Mouse (Mus musculus) limb, embryonic 10.5 days (tissue): ENCODE data around the gene Mmp11. TPM values are rescaled to one million over a fixed set of nuclear protein-coding genes. Genes with fewer than 3 reads are reported as not detected.

Experiments
- DNase-seq: peaks from one replicate; pipeline ENCODE4 v3.0.0-alpha.2; 2017; ENCODE audit warnings: low spot score
- H3K27ac ChIP-seq: fragments of 300-500 bp; sonication (generic); 2 replicates; pipeline ENCODE4 v1.5.1; 2016; ENCODE audit warnings: mild to moderate bottlenecking
- H3K27me3 ChIP-seq: fragments of 300-500 bp; sonication (generic); 2 replicates; pipeline ENCODE4 v1.6.1; 2016; ENCODE audit warnings: low read depth, mild to moderate bottlenecking; ENCODE audit not compliant: poor library complexity, severe bottlenecking
- H3K36me3 ChIP-seq: fragments of 300-500 bp; sonication (generic); 2 replicates; pipeline ENCODE4 v1.6.1; 2016; ENCODE audit warnings: mild to moderate bottlenecking, moderate library complexity
- H3K4me1 ChIP-seq: fragments of 300-500 bp; sonication (generic); 2 replicates; pipeline ENCODE4 v1.6.1; 2016
- H3K4me3 ChIP-seq: fragments of 300-500 bp; sonication (generic); 2 replicates; pipeline ENCODE4 v1.5.1; 2016; ENCODE audit warnings: mild to moderate bottlenecking, moderate library complexity
- H3K9me3 ChIP-seq: fragments of 300-500 bp; sonication (generic); replicated peaks from 2 replicates; pipeline ENCODE4 v1.6.1; 2016; ENCODE audit warnings: mild to moderate bottlenecking
- WGBS: fragments of 180-500 bp; shearing (Covaris S2); methylation state at CpG from one replicate; pipeline ENCODE4 v1.1.7; 2016; 5-methylcytosine and 5-hydroxymethylcytosine counted together
- polyA plus RNA-seq: library from polyadenylated mRNA; unstranded; fragments of >200 nt; fragmentation: Nextera tagmentation; extraction: Ambion mirVana; gene quantifications from 2 replicates; pipeline ENCODE4 v1.2.1, GENCODE M21; 2016

The Mmp11 gene
- polyA plus RNA-seq, 1 experiment from 2014 or later: 68.1 TPM

DNA sequence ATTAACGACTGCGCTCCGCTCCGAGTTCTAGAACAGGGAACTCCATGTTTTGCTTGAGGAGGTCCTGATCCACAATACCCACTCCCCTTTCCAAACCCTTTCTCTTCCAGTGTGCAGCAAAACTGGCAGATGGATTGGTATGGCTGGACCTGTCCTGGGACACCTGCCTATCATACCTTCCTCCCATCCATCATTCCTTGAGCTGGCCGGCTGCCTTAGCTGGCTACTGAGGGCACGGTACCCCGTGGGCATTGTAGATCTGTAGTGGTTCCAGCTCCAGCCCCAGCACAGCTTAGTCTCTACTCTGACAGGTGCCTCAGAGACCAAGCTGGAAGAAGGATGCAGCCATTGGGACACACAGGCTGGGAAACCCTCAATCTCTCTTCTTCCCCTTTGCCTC lies 5.0 kb downstream of the Mmp11 start:
- no peaks in the 10 kb centered on the region for H3K9me3 ChIP-seq
- no peak overlapping the region for H3K27ac ChIP-seq
- peak overlapping the region; percentile 77 for H3K4me3 ChIP-seq
- peaks cover 49% of the 10 kb centered on the region for H3K4me1 ChIP-seq
- H3K27me3 ChIP-seq: peaks cover 73% of the 10 kb centered on the region
- 16% methylated on average over 7 of the region's 7 CpGs for WGBS
- DNase-seq: no peak
- H3K36me3 ChIP-seq: peaks cover 20% of the 10 kb centered on the region

DNA sequence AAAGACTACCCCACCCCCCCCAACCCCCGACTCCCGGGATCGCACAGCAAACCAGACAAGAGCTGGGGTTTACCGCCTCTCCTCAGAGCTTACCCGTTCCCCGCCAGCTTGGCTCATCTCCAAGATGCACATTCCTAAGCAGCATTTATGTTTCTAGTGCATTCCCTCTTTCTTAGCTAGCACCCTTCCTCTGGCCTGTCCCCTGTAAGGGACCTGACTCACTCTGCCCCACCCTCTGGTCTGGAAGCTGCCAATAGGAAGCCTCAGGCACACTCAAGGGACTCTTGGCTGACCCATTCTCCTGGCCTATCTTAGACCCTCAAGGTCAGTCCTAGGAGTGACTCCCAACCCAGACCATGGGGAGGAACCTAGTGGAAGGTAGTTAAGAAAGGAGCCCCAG lies 6.0 kb downstream of the Mmp11 start:
- Histone ChIP-seq H3K36me3 (peaks cover 30% of the 10 kb centered on the region), H3K27ac (no peak overlapping the region), H3K9me3 (no peaks in the 10 kb centered on the region), H3K4me3 (0 out of 2 replicates have a peak overlapping the region, but pooled peaks have one; percentile 77), H3K27me3 (peaks cover 63% of the 10 kb centered on the region), H3K4me1 (peaks cover 39% of the 10 kb centered on the region)
- WGBS: 41% methylated on average over 6 of the region's 6 CpGs
- DNase-seq: no peak

DNA sequence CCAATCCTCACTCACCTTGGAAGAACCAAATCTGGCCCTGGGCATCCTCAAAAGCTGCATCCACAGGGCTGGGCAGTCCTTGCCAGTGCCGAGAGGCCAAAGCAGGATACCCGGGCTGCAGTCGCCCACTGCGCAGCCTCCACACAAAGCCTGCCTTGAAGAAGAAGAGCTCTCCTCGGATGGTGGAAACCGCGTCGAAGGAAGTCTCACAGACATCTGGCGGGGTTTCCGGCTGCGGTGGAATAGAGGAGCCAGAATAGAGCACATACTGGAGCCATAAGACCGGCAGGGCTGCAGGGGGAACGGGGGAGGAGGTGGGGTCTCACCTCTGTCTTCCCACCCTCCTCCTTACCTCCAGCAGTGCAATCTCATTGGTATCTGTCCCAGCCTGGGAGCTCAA lies 9.9 kb downstream of the Mmp11 start:
- H3K27me3 ChIP-seq: peaks cover 31% of the 10 kb centered on the region
- no peak overlapping the region for H3K4me3 ChIP-seq
- peaks cover 28% of the 10 kb centered on the region for H3K4me1 ChIP-seq
- no peak for DNase-seq
- H3K36me3 ChIP-seq: peaks cover 52% of the 10 kb centered on the region
- H3K9me3 ChIP-seq: no peaks in the 10 kb centered on the region
- no peak overlapping the region for H3K27ac ChIP-seq
- WGBS: 71% methylated on average over 13 of the region's 13 CpGs

DNA sequence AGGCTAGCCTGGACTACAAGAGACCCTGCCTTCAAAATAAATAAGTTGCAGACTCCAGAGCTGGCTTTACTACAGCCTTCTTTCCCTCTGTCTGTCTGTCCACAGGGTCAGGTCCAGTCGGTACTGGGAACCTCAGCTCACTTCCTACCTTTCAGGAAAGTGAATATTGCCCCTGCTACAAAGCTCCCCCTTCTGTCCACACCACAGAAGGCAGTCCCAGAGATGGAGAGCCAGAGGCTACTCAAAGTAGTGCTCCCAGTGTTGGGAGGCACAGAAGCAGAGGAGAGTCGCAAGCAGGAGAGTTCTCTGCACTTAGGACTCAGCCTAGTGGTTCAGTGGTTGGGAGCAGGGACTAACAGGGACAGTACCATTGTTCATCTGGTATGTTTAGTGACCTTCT lies 12.0 kb downstream of the Mmp11 start:
- Histone ChIP-seq H3K9me3 (no peaks in the 10 kb centered on the region), H3K36me3 (peaks cover 56% of the 10 kb centered on the region), H3K27me3 (peaks cover 11% of the 10 kb centered on the region), H3K27ac (no peak overlapping the region), H3K4me1 (peaks cover 24% of the 10 kb centered on the region), H3K4me3 (no peak overlapping the region)
- no peak for DNase-seq
- 63% methylated on average over 2 of the region's 2 CpGs for WGBS

DNA sequence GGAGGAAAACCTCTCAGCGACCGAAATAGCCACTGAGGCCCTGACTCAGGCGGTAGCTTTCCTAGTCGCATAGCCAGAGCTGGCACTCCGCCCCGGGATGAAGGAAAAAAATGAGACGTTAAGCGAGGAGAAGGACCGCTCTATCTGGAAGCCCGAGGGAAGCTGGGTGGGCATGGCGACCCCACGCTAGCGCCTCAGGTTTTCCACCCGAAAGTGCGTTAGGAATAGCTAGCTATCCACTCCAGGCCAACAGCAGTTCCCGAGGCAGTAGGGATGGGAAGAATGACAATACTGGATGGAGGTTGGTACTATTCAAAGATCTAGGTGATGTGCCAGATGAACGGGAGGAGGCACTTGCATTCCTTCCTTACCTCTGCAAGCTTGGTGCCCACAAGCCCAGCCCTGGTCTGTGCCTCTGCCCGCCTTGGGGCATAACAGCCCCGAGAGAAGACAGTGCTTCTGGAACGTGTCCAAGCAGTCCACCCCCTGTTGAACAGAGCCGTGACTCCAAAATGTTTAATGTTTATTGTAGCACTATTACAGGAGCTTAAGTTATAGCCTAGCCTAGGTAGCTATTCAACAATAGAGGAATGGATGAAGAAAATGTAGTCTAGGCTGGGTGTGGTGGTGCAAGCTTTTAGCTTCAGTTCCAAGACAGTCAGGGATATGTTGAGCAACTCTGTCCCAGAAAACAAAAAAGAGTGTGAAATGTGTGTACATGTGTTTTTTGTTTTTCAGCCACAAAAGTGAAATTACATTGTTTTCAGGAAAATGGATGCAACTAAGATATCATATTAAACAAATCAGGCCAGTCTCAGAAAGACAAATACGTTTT lies 14.4 kb downstream of the Mmp11 start:
- no peak for DNase-seq
- Histone ChIP-seq H3K4me3 (peak overlapping the region; percentile 96), H3K27ac (peak overlapping the region; percentile 99), H3K9me3 (no peaks in the 10 kb centered on the region), H3K4me1 (peaks cover 39% of the 10 kb centered on the region), H3K36me3 (peaks cover 64% of the 10 kb centered on the region), H3K27me3 (no peaks in the 10 kb centered on the region)
- 6% methylated on average over 22 of the region's 22 CpGs for WGBS

DNA sequence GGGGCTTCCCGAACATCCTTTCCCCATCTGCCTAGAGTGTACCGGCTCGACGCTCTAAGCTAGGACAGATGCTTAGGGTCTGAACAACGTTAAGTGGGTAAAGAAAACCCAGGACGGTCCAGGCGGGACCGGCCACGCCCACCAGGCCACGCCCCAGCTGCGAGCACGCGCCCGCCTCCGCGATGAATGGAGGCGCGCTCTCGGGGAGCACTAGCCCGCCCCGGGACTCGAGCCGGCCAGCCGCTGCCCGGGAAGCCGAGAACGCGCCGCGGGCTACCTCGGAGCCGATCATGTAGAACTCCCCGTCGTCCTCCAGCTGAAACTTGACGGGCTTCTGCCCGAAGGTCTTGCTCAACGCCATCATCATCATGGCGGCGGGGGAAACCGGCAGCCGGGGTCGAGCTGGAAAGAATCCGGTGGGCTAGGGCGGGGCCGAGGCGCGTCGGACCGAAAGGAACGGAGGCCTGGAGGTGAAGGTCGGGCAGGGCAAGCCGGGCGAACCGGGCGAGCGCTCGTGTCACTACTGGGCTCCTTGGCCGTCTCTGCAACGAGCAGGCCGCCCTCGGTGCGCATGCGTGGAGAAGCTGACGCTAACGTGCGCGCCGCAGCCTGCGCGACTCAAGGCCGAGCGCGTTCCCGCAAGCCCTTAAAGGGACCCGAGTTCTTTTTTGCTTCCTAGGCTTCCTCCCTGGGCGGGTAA lies 15.1 kb downstream of the Mmp11 start, which contains the start of gene Smarcb1:
TSS of gene Smarcb1 (minus strand) at position 592 of the 700 bp plus-strand sequence.
- peaks cover 64% of the 10 kb centered on the region for H3K36me3 ChIP-seq
- peak within 1 kb of the TSS; percentile 96 for H3K4me3 ChIP-seq
- under 1% methylated on average over 76 of the region's 76 CpGs for WGBS
- peaks cover 47% of the 10 kb centered on the region for H3K4me1 ChIP-seq
- H3K27ac ChIP-seq: peak within 1 kb of the TSS; percentile 99
- H3K9me3 ChIP-seq: no peaks in the 10 kb centered on the region
- peak; percentile 97 for DNase-seq
- H3K27me3 ChIP-seq: no peaks in the 10 kb centered on the region

DNA sequence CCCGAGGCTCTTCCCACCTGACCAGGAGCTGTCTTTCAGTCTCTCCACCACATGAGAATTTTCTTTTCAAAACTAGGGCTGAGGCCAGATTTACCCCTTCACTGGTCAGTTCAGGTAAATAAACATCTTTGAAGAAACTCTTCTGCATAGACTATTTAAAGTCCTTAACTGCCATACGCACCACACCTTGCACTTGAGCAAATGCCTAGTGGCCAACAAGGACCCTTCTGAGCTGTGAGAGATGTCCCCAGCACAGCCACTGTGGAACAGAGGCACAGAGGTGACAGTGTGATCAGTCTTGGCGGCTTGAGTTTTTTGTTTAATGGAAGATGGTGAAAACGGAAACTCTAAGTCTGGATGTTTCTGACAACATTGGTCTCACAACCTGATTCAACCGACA lies 17.3 kb downstream of the Mmp11 start:
- Histone ChIP-seq H3K27ac (no peak overlapping the region), H3K4me1 (peaks cover 51% of the 10 kb centered on the region), H3K9me3 (no peaks in the 10 kb centered on the region), H3K36me3 (peaks cover 65% of the 10 kb centered on the region), H3K4me3 (no peak overlapping the region), H3K27me3 (no peaks in the 10 kb centered on the region)
- no peak for DNase-seq
- 89% methylated on average over 5 of the region's 5 CpGs for WGBS

DNA sequence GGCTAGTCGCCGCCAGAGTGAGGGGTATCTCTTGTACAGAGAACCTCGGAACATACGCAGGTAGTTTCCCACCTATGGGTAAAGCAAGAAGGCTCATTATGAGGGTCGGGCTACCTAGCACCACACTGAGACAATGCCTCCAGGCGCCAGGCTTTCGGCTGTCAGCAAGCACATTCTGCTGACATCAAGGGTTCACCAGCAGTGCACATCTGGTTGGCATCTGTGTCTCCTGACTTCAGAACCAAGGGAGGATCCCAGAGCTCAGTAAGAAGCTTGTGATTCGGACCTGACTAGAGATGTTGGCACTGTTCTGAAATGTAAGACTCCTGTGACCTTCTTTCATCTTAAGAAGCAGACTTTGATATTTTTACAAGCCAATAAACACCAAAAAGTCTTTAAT lies 19.5 kb downstream of the Mmp11 start:
- Histone ChIP-seq H3K27ac (no peak overlapping the region), H3K4me1 (peaks cover 41% of the 10 kb centered on the region), H3K27me3 (no peaks in the 10 kb centered on the region), H3K9me3 (no peaks in the 10 kb centered on the region), H3K36me3 (peaks cover 75% of the 10 kb centered on the region), H3K4me3 (no peak overlapping the region)
- peak; percentile 51 for DNase-seq
- WGBS: 48% methylated on average over 8 of the region's 8 CpGs

DNA sequence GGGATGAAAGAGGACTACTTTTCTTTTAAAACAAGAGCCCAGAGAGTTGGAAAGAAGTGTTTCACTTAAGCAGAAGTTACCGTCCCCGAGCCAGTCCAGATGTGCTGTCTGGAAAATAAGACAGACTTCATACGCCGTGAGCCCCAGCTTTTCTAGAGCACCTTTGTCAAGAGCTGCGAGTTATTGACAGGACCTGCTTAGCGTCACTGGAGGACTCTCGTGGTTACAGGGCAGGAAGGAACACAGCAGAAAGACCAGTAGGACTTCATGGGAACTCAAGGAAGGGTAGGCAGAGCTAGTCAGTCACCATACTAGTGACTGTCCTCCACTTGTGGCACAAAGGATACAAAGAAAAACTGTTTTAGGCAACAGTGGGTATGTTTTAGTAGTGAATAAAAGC lies 20.7 kb downstream of the Mmp11 start:
- Histone ChIP-seq H3K4me3 (no peak overlapping the region), H3K27me3 (no peaks in the 10 kb centered on the region), H3K27ac (no peak overlapping the region), H3K4me1 (peaks cover 38% of the 10 kb centered on the region), H3K9me3 (no peaks in the 10 kb centered on the region), H3K36me3 (peaks cover 88% of the 10 kb centered on the region)
- DNase-seq: no peak
- WGBS: 73% methylated on average over 7 of the region's 7 CpGs

DNA sequence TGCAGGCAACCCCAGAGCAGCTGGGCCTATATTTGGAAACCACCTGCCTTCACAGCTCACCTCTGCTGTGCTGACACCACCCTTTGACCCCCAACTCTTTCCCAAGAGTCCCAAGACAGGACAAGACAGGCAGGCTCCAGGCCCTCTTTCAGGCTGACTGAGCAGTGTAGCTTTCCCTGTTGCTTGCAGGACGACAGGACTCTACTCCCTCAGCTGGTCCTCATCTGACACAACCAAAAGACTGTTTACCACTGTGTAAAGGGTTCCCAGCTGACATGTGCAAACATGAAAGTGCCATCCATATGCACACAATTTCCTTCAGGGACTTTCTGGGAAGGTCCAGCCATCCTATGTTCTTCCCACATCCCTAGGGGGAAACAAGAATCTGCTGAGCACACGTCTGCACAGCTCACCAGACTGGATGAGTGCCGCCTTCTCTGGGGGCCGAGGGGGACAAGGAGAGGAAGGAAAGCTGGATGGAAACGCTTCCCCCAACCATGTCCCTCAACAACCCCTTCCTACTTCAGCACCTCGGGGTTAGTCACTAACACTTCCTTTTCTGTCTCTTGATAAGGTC lies 23.2 kb downstream of the Mmp11 start:
- Histone ChIP-seq H3K4me3 (no peak overlapping the region), H3K27ac (no peak overlapping the region), H3K27me3 (no peaks in the 10 kb centered on the region), H3K36me3 (peaks cover 94% of the 10 kb centered on the region), H3K4me1 (peaks cover 21% of the 10 kb centered on the region), H3K9me3 (no peaks in the 10 kb centered on the region)
- WGBS: 74% methylated on average over 6 of the region's 6 CpGs
- DNase-seq: no peak

DNA sequence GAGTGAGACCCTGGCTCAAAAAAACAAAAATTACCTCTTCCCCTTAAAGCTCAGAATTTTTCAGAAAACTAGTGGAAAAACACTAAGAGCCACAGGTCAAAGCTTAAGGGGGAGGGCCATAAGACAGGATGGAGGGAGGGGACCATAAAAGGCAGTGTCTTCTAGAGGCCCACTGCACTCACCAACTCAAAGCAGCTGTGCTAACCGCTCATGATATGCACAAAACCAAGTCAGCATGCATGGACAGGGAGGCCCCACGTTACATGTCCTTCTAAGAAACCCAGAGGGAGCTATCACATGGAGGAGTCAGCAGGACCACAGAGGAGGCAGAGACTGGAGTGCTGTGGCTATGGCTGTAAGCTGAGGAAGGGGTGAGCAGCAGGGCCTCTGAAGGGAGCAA lies 25.6 kb downstream of the Mmp11 start:
- no peak overlapping the region for H3K4me3 ChIP-seq
- no peak overlapping the region for H3K27ac ChIP-seq
- peaks cover 95% of the 10 kb centered on the region for H3K36me3 ChIP-seq
- H3K9me3 ChIP-seq: no peaks in the 10 kb centered on the region
- no peaks in the 10 kb centered on the region for H3K27me3 ChIP-seq
- DNase-seq: no peak
- 90% methylated on average over 2 of the region's 2 CpGs for WGBS
- H3K4me1 ChIP-seq: no peaks in the 10 kb centered on the region

DNA sequence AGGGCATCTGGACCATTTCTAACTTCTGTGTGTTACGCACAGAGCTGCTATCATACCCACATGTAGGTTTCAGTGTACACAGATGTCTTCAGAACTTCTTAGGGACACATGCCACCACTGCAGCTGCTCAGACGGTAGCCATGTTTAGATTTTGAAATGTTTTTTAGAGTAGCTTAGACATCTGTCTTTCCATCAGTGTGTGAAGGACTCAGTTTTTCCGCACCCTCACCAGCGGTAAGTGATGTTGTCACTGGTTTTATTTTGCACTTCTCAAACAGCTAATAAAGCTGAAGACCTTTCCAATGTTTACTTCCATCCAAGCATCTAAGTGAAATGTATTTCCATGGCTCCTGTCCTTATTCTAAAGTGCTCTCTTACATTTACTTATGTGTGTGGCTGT lies 29.4 kb downstream of the Mmp11 start:
- no peaks in the 10 kb centered on the region for H3K9me3 ChIP-seq
- peaks cover 98% of the 10 kb centered on the region for H3K36me3 ChIP-seq
- no peaks in the 10 kb centered on the region for H3K27me3 ChIP-seq
- 94% methylated on average over 4 of the region's 4 CpGs for WGBS
- no peak overlapping the region for H3K4me3 ChIP-seq
- no peak for DNase-seq
- no peaks in the 10 kb centered on the region for H3K4me1 ChIP-seq
- H3K27ac ChIP-seq: no peak overlapping the region

DNA sequence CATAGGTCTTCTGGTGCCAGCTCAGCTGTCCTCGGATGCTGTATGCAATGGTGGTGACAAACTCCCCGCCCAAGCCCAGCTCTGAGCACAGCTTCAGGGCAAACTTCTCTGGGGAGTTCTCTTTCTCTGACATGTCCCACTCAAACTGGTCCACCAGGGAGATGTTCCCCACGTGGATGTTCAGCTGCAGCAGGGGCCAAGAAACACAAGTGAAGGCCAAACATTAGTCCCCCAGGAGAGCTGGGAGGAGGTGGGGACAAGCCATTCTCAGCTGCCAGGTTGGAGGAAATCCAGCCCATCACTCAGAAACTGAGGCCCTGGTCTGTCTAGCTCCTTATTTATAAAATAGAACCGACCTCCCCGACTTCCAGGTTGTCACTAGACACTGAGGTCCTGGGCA lies 31.9 kb downstream of the Mmp11 start:
- Histone ChIP-seq H3K27ac (no peak overlapping the region), H3K27me3 (no peaks in the 10 kb centered on the region), H3K9me3 (no peaks in the 10 kb centered on the region), H3K4me1 (no peaks in the 10 kb centered on the region), H3K36me3 (peaks cover 97% of the 10 kb centered on the region), H3K4me3 (no peak overlapping the region)
- WGBS: 94% methylated on average over 5 of the region's 5 CpGs
- no peak for DNase-seq
